Mouse (Mus musculus) kidney, postnatal 36 days (tissue): Measurements from ENCODE around the gene Ccp110.

Experiments
- DNase-seq, 2 experiments: peaks; one replicate each; pipeline ENCODE4 v3.0.0; 2021 to 2022; ENCODE audit warnings: mixed read lengths in 2 of 2

Gene Ccp110

GRCm38 (mm10) chr7:118728846-118729587, 16.7 kb downstream of the Ccp110 start:
- DNase-seq = no peak

GRCm38 (mm10) chr7:118731781-118732180, 19.4 kb downstream of the Ccp110 start:
- no peak for DNase-seq

- DNase-seq = no peak
Measured at GRCm38 (mm10) chr7:118733225-118733624, 20.9 kb downstream of the Ccp110 start.

- no peak for DNase-seq
Measured at GRCm38 (mm10) chr7:118738730-118739129, 26.4 kb downstream of the Ccp110 start.

GRCm38 (mm10) chr7:118739975-118740531, 27.7 kb downstream of the Ccp110 start, which contains the start of gene Vps35l:
Vps35l (plus strand) TSS chr7:118740226.
- peak; percentile 82 to 87 for DNase-seq

GRCm38 (mm10) chr7:118740532-118741338, 28.4 kb downstream of the Ccp110 start:
- DNase-seq = peak; percentile 98 to 99

GRCm38 (mm10) chr7:118742278-118742677, 29.9 kb downstream of the Ccp110 start:
- no peak for DNase-seq

GRCm38 (mm10) chr7:118744766-118745165, 32.4 kb downstream of the Ccp110 start:
- DNase-seq = no peak

- DNase-seq = no peak
Measured at GRCm38 (mm10) chr7:118747891-118748672, 35.7 kb downstream of the Ccp110 start.

- DNase-seq = no peak
Measured at GRCm38 (mm10) chr7:118749706-118750105, 37.4 kb downstream of the Ccp110 start.

GRCm38 (mm10) chr7:118751625-118752024, 39.3 kb downstream of the Ccp110 start:
- DNase-seq = no peak

- DNase-seq = no peak
Measured at GRCm38 (mm10) chr7:118755756-118756155, 43.4 kb downstream of the Ccp110 start.

GRCm38 (mm10) chr7:118756490-118757265, 44.3 kb downstream of the Ccp110 start:
- no peak for DNase-seq

GRCm38 (mm10) chr7:118758369-118758768, 46.0 kb downstream of the Ccp110 start:
- no peak for DNase-seq

- no peak for DNase-seq
Measured at GRCm38 (mm10) chr7:118759372-118759771, 47.0 kb downstream of the Ccp110 start.

- peak; percentile 11 to 38 for DNase-seq
Measured at GRCm38 (mm10) chr7:118763939-118764338, 51.6 kb downstream of the Ccp110 start.

GRCm38 (mm10) chr7:118764725-118765124, 52.4 kb downstream of the Ccp110 start:
- peak; percentile 46 to 55 for DNase-seq

GRCm38 (mm10) chr7:118765604-118766003, 53.3 kb downstream of the Ccp110 start:
- DNase-seq = peak; percentile 54 to 59

- peak; percentile 67 to 83 for DNase-seq
Measured at GRCm38 (mm10) chr7:118766119-118766833, 53.9 kb downstream of the Ccp110 start.

GRCm38 (mm10) chr7:118766834-118767224, 54.5 kb downstream of the Ccp110 start:
- no peak for DNase-seq

- peak in 1 of 2 experiments; percentile 12 for DNase-seq
Measured at GRCm38 (mm10) chr7:118769208-118769607, 56.9 kb downstream of the Ccp110 start.
